Mouse (Mus musculus) G1E (cell line): ENCODE measurements around the gene Rpusd2. TPM values are rescaled to one million over a fixed set of nuclear protein-coding genes. Genes with fewer than 3 reads are reported as not detected.

Experiments used
- ATAC-seq: 2 replicates; pipeline ENCODE4 v1.8.0; 2016; ENCODE audit warnings: mild to moderate bottlenecking; ENCODE audit not compliant: insufficient number of reproducible peaks, poor library complexity, low FRiP score, severe bottlenecking; ENCODE audit errors: extremely low read depth
- DNase-seq: peaks from one replicate; pipeline ENCODE4 v3.0.0; 2012; ENCODE audit warnings: low spot score
- H3K27me3 ChIP-seq: 2 replicates; pipeline ENCODE4 v1.6.1; 2012; ENCODE audit warnings: mild to moderate bottlenecking, low read length, inconsistent platforms; ENCODE audit not compliant: insufficient read depth
- H3K36me3 ChIP-seq: replicated peaks from 2 replicates; pipeline ENCODE3; 2012; ENCODE audit warnings: mild to moderate bottlenecking, inconsistent platforms
- H3K4me1 ChIP-seq: 2 replicates; pipeline ENCODE4 v1.6.1; 2012; ENCODE audit warnings: low read depth, low read length, inconsistent platforms, mixed read lengths; ENCODE audit not compliant: insufficient read depth
- H3K4me3 ChIP-seq: 2 replicates; pipeline ENCODE4 v1.5.1; 2012; ENCODE audit warnings: low read depth, mild to moderate bottlenecking, inconsistent platforms, low read length, moderate library complexity, mixed read lengths
- H3K9me3 ChIP-seq: replicated peaks from 2 replicates; pipeline ENCODE4 v1.6.1; 2012; ENCODE audit warnings: inconsistent platforms
- CTCF ChIP-seq: IDR thresholded peaks from 2 replicates; pipeline ENCODE4 v1.5.1; 2012; ENCODE audit warnings: low read depth, low read length, inconsistent platforms, mixed read lengths
- GATA1 ChIP-seq: IDR thresholded peaks from 2 replicates; pipeline ENCODE4 v1.6.1; 2012; ENCODE audit warnings: borderline replicate concordance, low read length, inconsistent platforms, mixed read lengths
- GATA2 ChIP-seq: IDR thresholded peaks from 2 replicates; pipeline ENCODE4 v1.6.1; 2012; ENCODE audit warnings: low read depth, low read length, inconsistent platforms, borderline replicate concordance
- POLR2AphosphoS5 ChIP-seq: IDR thresholded peaks from 2 replicates; pipeline ENCODE4 v1.6.1; 2012; ENCODE audit warnings: low read depth, low read length, inconsistent platforms; ENCODE audit not compliant: insufficient replicate concordance
- TAL1 ChIP-seq: conservative IDR thresholded peaks from 2 replicates; pipeline ENCODE4 v1.6.1; 2012; ENCODE audit warnings: low read depth, low read length, inconsistent platforms, mixed read lengths
- polyA plus RNA-seq: library from polyadenylated mRNA; stranded (reverse); fragments of >175 nt; gene quantifications from 2 replicates; pipeline ENCODE4 v1.2.3, GENCODE M21; 2012
- total RNA-seq, 2 experiments: library from RNA; stranded (forward) in 1 of 2; stranded (reverse) in 1 of 2; fragments of 200-1000 nt in 1 of 2; fragments of >200 nt in 1 of 2; fragmentation: Nextera tagmentation in 1 of 2; gene quantifications; 2 replicates each; pipeline ENCODE4 v1.2.3; 2014 to 2017

The Rpusd2 gene
- total RNA-seq (2014; fragmentation: Nextera tagmentation) (24.8 and 26.7 TPM in 2 replicates), total RNA-seq (2017) (15.4 and 18.5 TPM in 2 replicates), polyA plus RNA-seq (7.6 and 8.3 TPM in 2 replicates)

- Histone ChIP-seq H3K4me1 (peaks cover 46% of the 10 kb centered on the region), H3K36me3 (peaks cover 32% of the 10 kb centered on the region), H3K27me3 (no peaks in the 10 kb centered on the region), H3K4me3 (peak within 1 kb of the TSS; percentile 97), H3K9me3 (no peaks in the 10 kb centered on the region)
- peak; percentile 94 for ATAC-seq
- no peak for TF ChIP-seq GATA2
- no peak for TF ChIP-seq POLR2AphosphoS5
- no peak for TF ChIP-seq GATA1
- no peak for TF ChIP-seq CTCF
- DNase-seq = peak; percentile 97
Measured at GRCm38 (mm10) chr2:119034656-119035396, at the start of gene Rpusd2. TSS of gene Rpusd2 (plus strand) at chr2:119034790.

GRCm38 (mm10) chr2:118995490-118995889 lies 39.1 kb upstream of the Rpusd2 start:
- H3K36me3 ChIP-seq = no peaks in the 10 kb centered on the region
- DNase-seq (no peak), ATAC-seq (no peak)
- peaks cover under 1% of the 10 kb centered on the region for H3K9me3 ChIP-seq
- peaks cover 2% of the 10 kb centered on the region for H3K4me1 ChIP-seq
- no peak for TF ChIP-seq TAL1
- TF ChIP-seq POLR2AphosphoS5 = no peak
- TF ChIP-seq GATA1 = no peak
- no peak for TF ChIP-seq GATA2
- TF ChIP-seq CTCF = no peak
- no peak overlapping the region for H3K4me3 ChIP-seq
- H3K27me3 ChIP-seq = peaks cover 61% of the 10 kb centered on the region

DNA sequence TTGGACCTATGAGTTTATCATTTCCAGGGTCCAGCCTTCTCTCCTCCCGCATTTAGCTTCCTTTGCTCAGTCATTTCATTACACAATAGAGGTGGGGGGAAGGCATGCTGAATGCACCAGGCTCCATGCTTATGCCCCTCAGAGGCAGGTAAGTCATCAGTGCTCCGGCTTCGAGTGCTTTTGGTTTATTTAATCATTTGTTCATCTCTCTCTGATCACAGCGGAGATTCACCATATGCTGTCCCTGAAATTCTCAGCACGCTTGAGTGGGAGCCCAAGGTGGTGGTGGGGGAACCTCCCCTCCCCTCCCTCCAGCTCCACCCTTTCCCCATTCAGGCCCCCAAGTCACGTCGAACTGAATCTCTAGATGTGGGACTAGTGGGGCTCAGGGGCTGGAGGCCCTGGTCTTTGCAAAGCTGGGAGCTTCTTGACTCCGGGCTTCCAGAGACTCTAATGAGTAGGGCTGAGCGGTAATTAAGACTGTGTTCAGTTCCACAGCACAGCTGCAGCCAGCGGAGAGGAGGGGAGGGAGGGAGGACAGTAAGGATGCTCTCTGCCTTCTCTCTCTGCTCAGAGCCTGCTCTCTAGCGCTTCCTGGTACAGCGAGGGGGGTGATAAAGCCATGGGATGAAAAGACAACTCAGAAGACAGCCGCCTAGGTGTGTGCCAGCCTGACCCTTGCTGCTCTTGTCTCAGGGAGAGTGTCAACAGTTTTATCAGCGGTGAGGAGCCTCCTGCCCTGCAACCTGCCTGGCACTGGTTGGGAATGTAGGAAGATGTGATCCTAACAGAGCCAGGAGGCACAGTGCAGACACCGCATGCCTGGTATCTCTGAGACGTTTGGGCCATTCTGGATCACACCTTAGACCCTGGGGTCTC lies 38.4 kb upstream of the Rpusd2 start:
- TF ChIP-seq GATA1 = no peak
- TF ChIP-seq GATA2 = no peak
- no peak for TF ChIP-seq CTCF
- Histone ChIP-seq H3K4me1 (peaks cover 2% of the 10 kb centered on the region), H3K27me3 (peaks cover 61% of the 10 kb centered on the region), H3K4me3 (no peak overlapping the region), H3K36me3 (no peaks in the 10 kb centered on the region), H3K9me3 (no peaks in the 10 kb centered on the region)
- DNase-seq = no peak
- ATAC-seq = no peak

DNA sequence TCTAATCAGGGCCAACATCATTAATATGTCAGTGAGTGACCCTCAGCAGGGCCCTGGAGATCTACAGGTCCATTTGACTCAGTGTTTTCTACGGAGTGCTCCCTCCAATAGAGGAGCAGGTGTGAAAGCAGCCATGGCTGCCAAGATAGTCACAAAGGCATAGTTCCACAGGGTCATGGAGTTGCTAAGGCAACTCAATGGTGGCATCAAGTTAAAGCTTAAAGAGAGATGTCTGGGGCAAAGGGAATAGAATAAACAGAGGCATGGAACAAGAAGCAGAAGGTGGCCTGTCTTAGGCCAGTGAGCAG lies 37.8 kb upstream of the Rpusd2 start:
- Histone ChIP-seq H3K4me3 (no peak overlapping the region), H3K9me3 (no peaks in the 10 kb centered on the region), H3K4me1 (peaks cover 2% of the 10 kb centered on the region), H3K36me3 (no peaks in the 10 kb centered on the region), H3K27me3 (peaks cover 61% of the 10 kb centered on the region)
- ATAC-seq (no peak), DNase-seq (no peak)
- TF ChIP-seq GATA1 (no peak), CTCF (no peak)

DNA sequence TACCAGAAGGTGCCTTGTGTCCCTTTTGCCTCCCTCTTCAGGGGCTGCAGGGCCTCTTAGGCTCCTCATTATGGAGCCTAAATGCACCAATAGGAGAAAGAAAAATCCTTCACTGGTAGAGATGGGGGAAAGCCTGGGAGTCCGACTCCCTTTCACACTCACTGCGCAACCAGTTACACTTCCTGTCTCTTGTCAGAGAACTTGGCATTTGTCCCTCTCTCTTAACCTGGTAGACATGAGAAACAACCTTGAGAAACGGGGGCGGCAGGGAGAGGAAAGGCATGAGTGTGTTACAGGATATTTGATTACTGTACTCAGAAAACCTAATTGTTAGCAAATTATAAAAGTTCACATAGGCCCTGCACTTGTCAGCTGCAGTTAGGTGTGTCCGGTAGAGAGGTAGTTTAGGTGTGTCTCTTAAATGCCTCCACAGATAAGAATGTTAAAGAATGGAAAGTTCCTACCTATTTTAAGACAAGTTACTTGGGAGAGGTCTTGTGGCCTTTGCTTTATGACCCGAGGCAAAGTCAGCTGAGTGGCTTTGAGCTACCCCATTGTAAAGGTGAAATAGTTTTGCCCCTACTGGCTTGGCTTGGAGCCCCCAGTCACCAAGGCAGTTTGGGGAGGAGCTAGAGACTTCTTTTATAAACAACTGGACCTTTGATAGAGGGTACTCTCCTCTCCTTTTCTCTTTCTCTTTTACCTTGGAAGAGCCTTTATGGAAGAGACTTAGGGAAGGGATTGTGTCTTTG lies 36.3 kb upstream of the Rpusd2 start:
- ATAC-seq (no peak), DNase-seq (no peak)
- Histone ChIP-seq H3K4me3 (no peak overlapping the region), H3K9me3 (no peaks in the 10 kb centered on the region), H3K27me3 (peaks cover 59% of the 10 kb centered on the region), H3K36me3 (no peaks in the 10 kb centered on the region), H3K4me1 (peaks cover 2% of the 10 kb centered on the region)
- TF ChIP-seq GATA2 (no peak), TAL1 (no peak), GATA1 (no peak), CTCF (no peak), POLR2AphosphoS5 (no peak)

DNA sequence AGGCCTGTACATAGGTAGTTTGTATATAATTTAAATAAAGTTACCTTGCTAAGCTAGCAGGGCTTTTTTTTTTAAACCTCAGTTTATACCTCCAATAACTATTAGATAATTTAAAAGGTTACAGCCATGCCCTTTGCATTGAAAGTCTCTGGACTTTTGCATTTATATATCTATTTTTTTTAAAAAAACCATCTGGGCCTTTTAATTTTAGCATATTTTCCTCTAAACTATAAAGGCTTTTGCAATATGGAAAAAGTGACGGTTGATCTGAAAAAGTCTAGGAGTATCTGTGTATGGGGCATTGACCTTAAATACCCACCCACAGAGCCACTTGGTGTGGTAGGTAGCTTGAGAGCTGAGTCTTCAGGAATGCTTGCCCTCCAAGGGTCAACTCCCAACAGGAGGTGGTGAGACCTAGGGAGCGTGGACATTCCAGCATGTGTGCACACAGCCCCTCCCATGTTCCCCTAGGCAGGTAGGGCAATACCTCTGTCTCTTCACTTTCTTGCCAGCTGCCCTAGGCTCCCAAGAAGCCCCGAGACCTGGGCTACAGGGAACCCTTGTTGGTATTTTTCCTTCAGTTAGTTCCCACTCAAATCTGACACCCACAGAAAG lies 35.5 kb upstream of the Rpusd2 start:
- no peak overlapping the region for H3K4me3 ChIP-seq
- H3K4me1 ChIP-seq = peaks cover 2% of the 10 kb centered on the region
- ATAC-seq (no peak), DNase-seq (no peak)
- H3K36me3 ChIP-seq = no peaks in the 10 kb centered on the region
- H3K27me3 ChIP-seq = peaks cover 54% of the 10 kb centered on the region
- no peaks in the 10 kb centered on the region for H3K9me3 ChIP-seq
- TF ChIP-seq TAL1 (no peak), GATA1 (no peak), POLR2AphosphoS5 (no peak), GATA2 (no peak), CTCF (no peak)
